Mouse (Mus musculus) forebrain, embryonic 11.5 days (tissue): ENCODE results near the gene Uggt1. TPM values are rescaled to one million over a fixed set of nuclear protein-coding genes. Genes with fewer than 3 reads are reported as not detected.

Source experiments
- ATAC-seq: fragments of 200-750 bp; cut with Nextera tagmentation; replicated peaks from 2 replicates; pipeline ENCODE4 v1.8.0; 2017; ENCODE audit warnings: moderate TSS enrichment; ENCODE audit not compliant: low FRiP score
- DNase-seq: peaks from one replicate; pipeline ENCODE4 v3.0.0-alpha.2; 2017; ENCODE audit warnings: low spot score
- H3K27ac ChIP-seq: fragments of 300-500 bp; sonication (generic); 2 replicates; pipeline ENCODE4 v1.5.1; 2014; ENCODE audit warnings: low read depth, low read length
- H3K27me3 ChIP-seq: fragments of 300-500 bp; sonication (generic); 2 replicates; pipeline ENCODE4 v1.6.1; 2014; ENCODE audit warnings: mild to moderate bottlenecking, low read length, mixed read lengths; ENCODE audit not compliant: control insufficient read depth, insufficient read depth
- H3K36me3 ChIP-seq: fragments of 300-500 bp; sonication (generic); 2 replicates; pipeline ENCODE4 v1.6.1; 2014; ENCODE audit warnings: mild to moderate bottlenecking, low read length, moderate library complexity, mixed read lengths; ENCODE audit not compliant: control insufficient read depth, insufficient read depth
- H3K4me1 ChIP-seq: fragments of 300-500 bp; sonication (generic); replicated peaks from 2 replicates; pipeline ENCODE4 v1.6.1; 2014; ENCODE audit warnings: low read length, mixed read lengths; ENCODE audit not compliant: control insufficient read depth, insufficient read depth
- H3K4me2 ChIP-seq: fragments of 300-500 bp; sonication (generic); 2 replicates; pipeline ENCODE4 v1.6.1; 2014; ENCODE audit warnings: low read depth, mild to moderate bottlenecking, low read length, moderate library complexity, mixed read lengths; ENCODE audit not compliant: severe bottlenecking
- H3K4me3 ChIP-seq: fragments of 300-500 bp; sonication (generic); 2 replicates; pipeline ENCODE4 v1.5.1; 2014; ENCODE audit warnings: low read depth, low read length
- H3K9ac ChIP-seq: fragments of 300-500 bp; sonication (generic); 2 replicates; pipeline ENCODE4 v1.6.1; 2014; ENCODE audit warnings: low read length
- H3K9me3 ChIP-seq: fragments of 300-500 bp; sonication (generic); 2 replicates; pipeline ENCODE4 v1.6.1; 2016; ENCODE audit warnings: low read length, mixed read lengths; ENCODE audit not compliant: control insufficient read depth
- WGBS: fragments of 180-500 bp; shearing (Covaris S2); extraction: QIAGEN DNeasy Blood & Tissue Kit; methylation state at CpG from one replicate; pipeline ENCODE4 v1.1.7; 2014; 5-methylcytosine and 5-hydroxymethylcytosine counted together
- polyA plus RNA-seq: library from polyadenylated mRNA; unstranded; fragments of >200 nt; fragmentation: Nextera tagmentation; extraction: Ambion mirVana; gene quantifications from 2 replicates; pipeline ENCODE4 v1.2.1, GENCODE M21; 2014

The Uggt1 gene
- polyA plus RNA-seq, 1 experiment from 2014 or later = 72.8 TPM

DNA sequence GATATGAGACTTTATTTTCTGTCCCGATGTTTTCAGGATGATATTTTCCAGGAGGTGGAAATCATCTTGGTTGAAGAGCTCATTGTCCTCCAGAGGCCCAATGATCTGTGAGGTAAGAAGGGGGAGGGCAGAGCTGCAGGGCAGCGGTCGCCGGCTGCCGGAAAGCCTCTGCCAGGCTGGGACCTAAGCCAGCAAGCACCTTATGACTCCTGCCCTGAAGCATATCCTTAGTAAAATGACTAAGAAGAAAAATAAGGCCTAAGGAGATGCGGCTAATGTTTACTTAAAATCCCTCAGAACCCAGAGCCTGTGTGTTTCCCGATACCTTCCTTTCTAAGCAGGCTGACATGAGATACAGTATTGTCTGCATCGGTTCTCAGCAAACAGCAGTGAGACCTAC lies 71.1 kb downstream of the Uggt1 start:
- Histone ChIP-seq H3K9me3 (no peaks in the 10 kb centered on the region), H3K27ac (no peak overlapping the region), H3K4me1 (no peaks in the 10 kb centered on the region), H3K4me3 (no peak overlapping the region), H3K36me3 (peaks cover 2% of the 10 kb centered on the region; the same call in 1 of the 2 replicates), H3K9ac (no peak overlapping the region), H3K27me3 (no peaks in the 10 kb centered on the region), H3K4me2 (no peak overlapping the region)
- no peak for DNase-seq
- WGBS = 94% methylated on average over 8 of the region's 8 CpGs
- ATAC-seq = no peak

DNA sequence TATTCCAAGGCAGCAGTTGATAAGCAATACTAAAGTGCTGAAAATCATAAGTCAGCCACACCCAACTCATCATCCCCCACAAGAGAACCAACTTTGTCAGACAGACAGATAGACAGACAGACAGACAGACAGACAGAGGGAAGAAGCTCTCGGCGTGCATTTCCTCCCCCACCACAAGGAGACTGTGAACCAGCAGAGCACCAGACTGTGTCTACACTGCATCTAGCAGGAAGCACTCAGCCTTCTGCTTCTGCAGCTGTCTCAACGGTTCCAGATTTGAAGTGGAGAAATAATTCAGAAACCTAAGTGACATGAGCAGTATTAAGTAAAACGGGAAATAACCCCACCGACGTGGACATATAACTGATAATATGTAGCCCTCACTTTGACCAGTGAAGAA lies 71.6 kb downstream of the Uggt1 start:
- ATAC-seq = no peak
- DNase-seq = no peak
- no peak overlapping the region for H3K4me2 ChIP-seq
- no peaks in the 10 kb centered on the region for H3K27me3 ChIP-seq
- no peaks in the 10 kb centered on the region for H3K9me3 ChIP-seq
- H3K36me3 ChIP-seq = peaks cover 2% of the 10 kb centered on the region; the same call in 1 of the 2 replicates
- no peak overlapping the region for H3K9ac ChIP-seq
- 97% methylated on average over 6 of the region's 6 CpGs for WGBS
- H3K27ac ChIP-seq = no peak overlapping the region
- H3K4me3 ChIP-seq = no peak overlapping the region
- no peaks in the 10 kb centered on the region for H3K4me1 ChIP-seq

DNA sequence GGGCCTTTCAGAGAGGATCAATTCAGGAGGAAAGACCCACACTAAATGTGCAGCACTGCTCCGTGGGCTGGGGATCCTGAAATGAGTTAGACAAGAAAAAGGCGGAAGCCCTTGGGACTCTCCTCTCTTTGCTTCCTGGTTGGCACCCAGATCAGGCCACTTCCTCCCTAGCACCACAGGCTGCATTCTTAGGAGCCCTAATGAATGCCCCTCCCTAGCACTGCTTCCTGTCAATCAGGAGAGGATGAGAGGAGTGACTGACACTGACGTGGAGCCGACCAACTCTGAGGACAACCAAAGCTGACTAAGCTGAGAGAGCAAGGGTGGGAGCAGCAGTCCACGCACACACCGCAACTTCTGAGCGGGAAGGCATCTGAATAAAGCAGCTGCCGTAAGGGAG lies 81.8 kb downstream of the Uggt1 start:
- H3K4me1 ChIP-seq = no peaks in the 10 kb centered on the region
- H3K9ac ChIP-seq = no peak overlapping the region
- H3K4me2 ChIP-seq = no peak overlapping the region
- no peak overlapping the region for H3K27ac ChIP-seq
- no peak overlapping the region for H3K4me3 ChIP-seq
- H3K9me3 ChIP-seq = no peaks in the 10 kb centered on the region
- DNase-seq = no peak
- H3K27me3 ChIP-seq = no peaks in the 10 kb centered on the region
- WGBS = 84% methylated on average over 8 of the region's 8 CpGs
- peaks cover 3% of the 10 kb centered on the region; the same call in 1 of the 2 replicates for H3K36me3 ChIP-seq
- no peak for ATAC-seq

DNA sequence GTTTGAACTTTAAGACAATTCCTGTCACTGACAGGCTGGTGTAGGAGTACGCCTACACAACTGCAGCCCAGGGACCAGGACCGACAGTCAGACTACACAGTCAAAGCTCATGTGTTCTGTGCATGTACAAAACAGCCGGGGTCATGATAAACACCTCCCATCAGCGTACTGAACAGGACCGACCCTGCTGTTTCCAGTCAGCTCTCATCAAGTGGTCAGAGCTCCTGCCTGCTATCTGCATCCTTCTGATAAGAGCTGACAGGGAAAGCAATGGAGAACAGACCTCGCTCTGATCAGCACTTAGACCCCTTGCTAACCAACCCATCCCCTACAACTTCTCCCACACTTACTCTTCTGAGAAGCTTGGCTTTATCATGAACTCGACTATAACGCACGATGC lies 83.3 kb downstream of the Uggt1 start:
- Histone ChIP-seq H3K27me3 (no peaks in the 10 kb centered on the region), H3K36me3 (peaks cover 3% of the 10 kb centered on the region; the same call in 1 of the 2 replicates), H3K9me3 (no peaks in the 10 kb centered on the region), H3K9ac (no peak overlapping the region), H3K27ac (no peak overlapping the region), H3K4me3 (no peak overlapping the region), H3K4me2 (no peak overlapping the region), H3K4me1 (no peaks in the 10 kb centered on the region)
- no peak for DNase-seq
- ATAC-seq = no peak
- WGBS = 92% methylated on average over 9 of the region's 9 CpGs

DNA sequence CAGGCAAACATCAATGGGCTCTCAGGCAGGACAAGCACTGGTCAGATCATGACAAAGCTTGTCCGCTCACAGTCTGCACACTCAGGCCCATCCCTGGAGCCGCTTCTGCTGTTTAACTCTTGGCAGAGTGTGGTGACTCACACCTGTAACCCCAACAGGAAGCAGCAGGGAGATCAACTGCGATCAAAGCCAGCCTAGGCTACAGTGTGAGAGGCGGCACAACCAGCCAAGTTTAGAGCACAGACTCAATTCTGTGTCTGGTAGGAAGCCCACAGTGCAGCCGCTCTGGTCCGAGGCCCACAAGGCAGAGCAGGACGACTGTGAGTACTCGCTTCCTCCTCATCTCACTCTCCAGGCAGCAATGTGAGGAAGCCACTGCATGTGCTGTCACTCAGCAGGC lies 84.3 kb downstream of the Uggt1 start:
- 90% methylated on average over 8 of the region's 8 CpGs for WGBS

DNA sequence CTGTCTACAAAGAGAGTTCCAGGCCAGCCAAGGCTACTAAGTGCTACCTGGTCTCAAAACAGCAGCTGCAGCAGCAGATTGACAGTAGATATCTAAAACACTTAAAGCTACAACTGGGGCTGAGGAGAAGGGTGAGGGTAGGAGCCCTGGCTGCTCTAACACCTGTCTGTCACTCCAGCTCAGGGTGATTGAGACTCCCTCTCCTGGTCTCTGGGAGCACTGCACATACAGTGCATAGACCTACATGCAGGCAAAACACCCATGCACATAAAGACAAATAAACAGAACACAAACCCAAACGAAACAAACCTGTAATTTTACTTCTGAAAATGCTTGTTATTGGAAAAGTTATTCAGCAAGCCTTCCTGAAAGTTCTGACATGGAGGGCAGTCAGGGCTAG lies 95.1 kb downstream of the Uggt1 start:
- Histone ChIP-seq H3K4me1 (no peaks in the 10 kb centered on the region), H3K4me3 (no peak overlapping the region), H3K9ac (no peak overlapping the region), H3K27ac (no peak overlapping the region), H3K36me3 (peaks cover 17% of the 10 kb centered on the region; the same call in 1 of the 2 replicates), H3K9me3 (no peaks in the 10 kb centered on the region), H3K4me2 (no peak overlapping the region), H3K27me3 (no peaks in the 10 kb centered on the region)
- ATAC-seq (no peak), DNase-seq (no peak)
- 83% methylated on average over 1 of the region's 1 CpGs for WGBS

More for the DNA sequence above, 84.3 kb downstream of the Uggt1 start:
- no peak for DNase-seq
- Histone ChIP-seq H3K9ac (no peak overlapping the region), H3K9me3 (no peaks in the 10 kb centered on the region), H3K27me3 (no peaks in the 10 kb centered on the region), H3K4me2 (no peak overlapping the region), H3K36me3 (peaks cover 3% of the 10 kb centered on the region; the same call in 1 of the 2 replicates), H3K4me1 (no peaks in the 10 kb centered on the region), H3K27ac (no peak overlapping the region), H3K4me3 (no peak overlapping the region)
- no peak for ATAC-seq

DNA sequence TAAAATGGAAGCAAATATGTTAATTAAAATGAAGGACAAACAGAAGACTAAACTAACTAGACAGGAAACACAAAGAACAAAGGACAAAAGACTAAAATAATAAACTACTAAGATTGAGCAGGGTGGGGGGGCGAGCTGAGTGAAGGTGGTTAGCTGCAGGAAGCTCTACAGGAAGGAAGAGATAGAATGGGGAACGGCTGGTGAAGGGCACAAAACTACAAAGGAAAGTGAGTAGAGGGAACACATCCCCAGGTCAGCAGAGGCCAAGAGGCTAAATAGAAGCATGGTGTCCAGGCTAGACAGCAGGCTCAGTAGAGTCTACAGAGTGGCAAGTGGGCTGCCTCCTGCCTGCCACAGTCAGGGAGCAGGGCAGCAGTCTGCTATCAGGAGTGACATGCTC lies 95.7 kb downstream of the Uggt1 start:
- H3K36me3 ChIP-seq = peaks cover 18% of the 10 kb centered on the region; the same call in 1 of the 2 replicates
- WGBS = 91% methylated on average over 2 of the region's 2 CpGs

DNA sequence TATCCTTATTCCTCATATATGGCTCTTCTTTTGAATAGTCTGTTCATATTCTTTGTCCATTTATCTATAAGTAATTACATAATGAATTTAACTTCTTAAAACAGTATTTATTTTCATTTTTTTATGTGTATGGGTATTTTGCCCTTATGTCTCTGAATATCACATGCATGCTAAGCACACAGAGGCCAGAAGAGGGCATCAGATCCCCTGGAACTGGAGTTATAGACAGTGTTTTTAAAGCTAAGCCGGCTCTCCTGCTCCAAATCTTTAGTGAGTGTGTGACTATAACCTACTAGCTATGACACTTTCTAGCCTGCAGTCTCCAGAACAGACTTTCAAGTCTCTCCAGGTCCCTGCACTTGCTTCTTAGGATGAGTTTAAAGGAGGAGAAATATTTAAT lies 99.5 kb downstream of the Uggt1 start:
- no peaks in the 10 kb centered on the region for H3K9me3 ChIP-seq
- WGBS = 60% methylated on average over 1 of the region's 1 CpGs
- peaks cover 17% of the 10 kb centered on the region; the same call in 1 of the 2 replicates for H3K36me3 ChIP-seq
- H3K9ac ChIP-seq = no peak overlapping the region
- no peak overlapping the region for H3K27ac ChIP-seq
- no peak overlapping the region for H3K4me2 ChIP-seq
- ATAC-seq (no peak), DNase-seq (no peak)
- H3K27me3 ChIP-seq = no peaks in the 10 kb centered on the region
- H3K4me1 ChIP-seq = no peaks in the 10 kb centered on the region
- H3K4me3 ChIP-seq = no peak overlapping the region

More for the DNA sequence above, 95.7 kb downstream of the Uggt1 start:
- H3K4me2 ChIP-seq = no peak overlapping the region
- DNase-seq = peak; percentile 37
- H3K9ac ChIP-seq = no peak overlapping the region
- H3K4me3 ChIP-seq = no peak overlapping the region
- H3K4me1 ChIP-seq = no peaks in the 10 kb centered on the region
- no peak for ATAC-seq
- no peak overlapping the region for H3K27ac ChIP-seq
- no peaks in the 10 kb centered on the region for H3K9me3 ChIP-seq
- no peaks in the 10 kb centered on the region for H3K27me3 ChIP-seq

DNA sequence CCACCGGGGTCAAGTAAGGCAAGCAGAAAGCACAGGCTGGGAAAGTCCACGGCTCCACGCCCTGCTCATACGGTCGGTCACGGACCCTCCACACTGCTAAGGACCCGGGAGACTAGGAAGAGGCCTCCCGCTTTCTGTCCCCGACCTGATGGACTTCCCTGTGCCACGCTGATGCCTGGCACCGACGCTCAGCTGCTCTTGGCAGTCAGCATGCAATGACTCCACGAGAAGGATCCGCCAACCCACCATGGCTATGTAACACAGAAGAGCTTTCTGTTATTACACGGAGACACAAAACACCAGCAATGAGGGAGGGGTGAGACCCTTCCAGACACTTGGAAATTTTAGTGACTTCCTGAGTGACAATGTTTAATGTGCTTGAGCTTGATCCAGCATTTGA lies 104.2 kb downstream of the Uggt1 start:
- Histone ChIP-seq H3K27ac (no peak overlapping the region), H3K4me1 (no peaks in the 10 kb centered on the region), H3K4me2 (no peak overlapping the region), H3K27me3 (no peaks in the 10 kb centered on the region), H3K9me3 (no peaks in the 10 kb centered on the region), H3K36me3 (peaks cover 7% of the 10 kb centered on the region; the same call in 1 of the 2 replicates), H3K9ac (no peak overlapping the region), H3K4me3 (no peak overlapping the region)
- ATAC-seq (no peak), DNase-seq (no peak)
- WGBS = 95% methylated on average over 15 of the region's 15 CpGs
